Mouse (Mus musculus) retina, postnatal 1 day (tissue): ENCODE results near the gene Utrn.

Experiments used
- DNase-seq: peaks from one replicate; pipeline ENCODE4 v3.0.0-alpha.2; 2012

Gene Utrn

DNA sequence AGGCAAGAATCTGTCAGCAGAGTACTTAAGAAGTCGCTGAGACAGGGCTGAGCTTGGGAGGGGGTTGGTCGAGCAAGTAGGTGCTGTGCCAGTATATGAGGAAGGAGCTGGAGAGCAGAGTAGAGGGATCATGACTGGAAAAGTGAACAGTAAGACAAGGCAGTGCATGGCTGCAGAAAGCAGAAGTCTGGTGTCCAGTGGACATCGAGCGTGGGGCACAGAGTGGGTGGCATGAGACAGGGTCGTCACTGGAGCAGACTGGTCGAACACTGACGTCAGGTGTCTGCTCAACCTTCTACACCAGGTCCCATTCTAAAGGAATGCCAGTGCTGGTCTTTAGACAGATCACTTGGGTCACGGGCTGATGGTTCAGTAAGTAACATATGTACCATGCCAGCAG is 371.6 kb downstream of the Utrn start:
- DNase-seq, result no peak

GRCm38 (mm10) chr10:12489551-12490177 is 379.5 kb downstream of the Utrn start:
- peak; percentile 16 for DNase-seq

- no peak for DNase-seq
These were observed 380.6 kb downstream of the Utrn start for GRCm38 (mm10) chr10:12488518-12488917.

- no peak for DNase-seq
These were observed 381.0 kb downstream of the Utrn start for GRCm38 (mm10) chr10:12488117-12488516.

- no peak for DNase-seq
These were observed 385.7 kb downstream of the Utrn start for GRCm38 (mm10) chr10:12483494-12483893.

DNA sequence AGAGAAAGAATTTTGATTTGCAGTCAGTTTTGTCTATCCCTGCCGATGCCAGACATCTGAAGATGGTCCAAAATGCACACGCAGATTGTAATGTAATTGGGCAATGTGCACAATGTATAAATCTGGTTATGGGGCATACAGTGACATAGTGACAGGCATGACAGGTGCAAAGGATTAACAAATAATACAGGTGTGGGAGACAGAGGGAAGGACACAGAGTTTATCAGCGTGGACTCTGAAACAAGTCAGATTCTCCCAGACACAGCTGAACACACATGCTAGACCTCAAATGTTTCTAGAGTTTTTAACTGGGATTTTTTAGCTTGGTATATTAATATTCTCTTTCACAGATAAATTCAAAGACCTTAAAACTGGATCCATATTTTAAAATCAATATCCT is 386.2 kb downstream of the Utrn start:
- no peak for DNase-seq

- no peak for DNase-seq
These were observed 394.1 kb downstream of the Utrn start for GRCm38 (mm10) chr10:12474850-12475621.

GRCm38 (mm10) chr10:12469391-12470057 is 399.6 kb downstream of the Utrn start:
- no peak for DNase-seq

DNA sequence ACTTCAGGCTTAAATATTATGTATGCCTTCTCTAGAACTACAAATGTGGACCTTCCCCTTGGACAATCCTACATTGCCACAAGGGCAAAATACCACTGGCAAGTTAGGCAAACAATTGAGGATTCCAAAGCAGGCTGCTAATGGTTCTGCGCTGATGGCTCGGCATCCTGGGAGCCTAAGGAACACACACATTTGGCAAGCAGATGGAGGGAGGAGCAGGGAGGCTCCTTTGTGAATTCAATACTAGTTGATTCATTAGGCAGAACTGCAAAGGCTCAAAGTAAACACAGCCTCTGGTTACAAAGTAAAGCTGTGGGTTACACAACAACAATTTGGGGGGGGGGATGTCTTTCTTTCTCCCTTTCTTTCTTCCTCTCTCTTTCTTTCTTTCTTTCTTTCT is 401.6 kb downstream of the Utrn start:
- DNase-seq, result no peak

DNA sequence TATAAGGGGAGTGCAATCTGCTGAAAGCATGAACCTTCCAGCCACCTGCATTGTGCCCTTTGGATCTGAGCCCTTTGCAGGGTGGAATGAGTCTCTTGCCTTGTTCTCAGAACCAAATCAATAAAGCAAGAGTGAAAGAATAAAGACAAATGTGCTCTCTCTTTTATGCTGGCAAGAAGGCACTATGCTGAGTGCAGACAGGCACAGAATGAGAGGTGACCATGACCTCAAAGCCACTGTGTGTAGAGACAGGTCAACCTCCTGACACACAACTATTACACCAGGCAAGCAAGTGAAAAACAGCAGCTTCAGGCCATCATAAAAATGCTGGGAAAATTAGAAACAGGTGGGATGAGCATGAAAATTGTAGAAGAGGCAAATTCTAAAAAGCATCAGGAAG is 408.2 kb downstream of the Utrn start:
- DNase-seq, result no peak

- DNase-seq, result no peak
These were observed 412.3 kb downstream of the Utrn start for GRCm38 (mm10) chr10:12456867-12457266.

GRCm38 (mm10) chr10:12452641-12453040 is 416.5 kb downstream of the Utrn start:
- DNase-seq, result no peak

- no peak for DNase-seq
These were observed 425.0 kb downstream of the Utrn start for GRCm38 (mm10) chr10:12444122-12444521.

GRCm38 (mm10) chr10:12433161-12433560 is 436.0 kb downstream of the Utrn start:
- DNase-seq, result no peak

DNA sequence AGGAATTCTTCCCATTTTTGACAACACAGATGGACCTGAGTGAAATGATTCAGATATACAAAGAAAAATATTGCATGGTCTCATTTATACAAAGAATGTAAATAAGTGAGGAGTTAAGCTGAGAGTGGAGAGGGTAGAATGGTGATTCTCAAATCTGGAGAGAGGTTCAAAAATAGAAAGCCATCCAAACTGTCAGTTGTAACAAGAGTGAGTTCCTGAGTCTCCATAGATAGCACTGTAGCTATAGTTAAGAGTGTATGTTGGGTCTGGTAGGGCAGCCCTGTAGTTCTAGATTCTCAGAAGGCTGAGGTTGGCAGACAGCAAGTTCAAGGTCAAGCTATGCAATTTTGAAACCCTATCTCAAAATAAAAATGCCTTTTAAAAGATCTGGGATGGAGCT is 438.8 kb downstream of the Utrn start:
- no peak for DNase-seq

DNA sequence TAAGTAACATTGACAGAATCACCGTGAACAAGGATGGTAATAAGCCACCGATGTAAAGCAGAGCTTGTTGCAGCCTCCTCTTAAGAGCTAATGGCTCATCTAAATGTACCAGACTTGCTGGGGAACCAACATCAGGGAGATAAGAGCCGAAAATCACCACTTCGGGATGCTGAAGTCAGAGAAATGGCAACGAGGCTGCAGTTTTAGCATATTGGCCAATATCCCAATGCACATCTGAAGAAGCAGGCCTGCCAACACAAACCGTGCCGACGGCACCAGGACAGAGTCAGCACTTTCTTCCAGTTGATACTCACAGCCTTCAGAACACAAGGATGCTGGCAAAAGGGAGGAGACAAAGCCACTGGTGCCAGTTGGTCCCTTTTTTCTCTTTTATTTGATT is 442.3 kb downstream of the Utrn start:
- no peak for DNase-seq

GRCm38 (mm10) chr10:12424944-12425343 is 444.2 kb downstream of the Utrn start:
- no peak for DNase-seq

DNA sequence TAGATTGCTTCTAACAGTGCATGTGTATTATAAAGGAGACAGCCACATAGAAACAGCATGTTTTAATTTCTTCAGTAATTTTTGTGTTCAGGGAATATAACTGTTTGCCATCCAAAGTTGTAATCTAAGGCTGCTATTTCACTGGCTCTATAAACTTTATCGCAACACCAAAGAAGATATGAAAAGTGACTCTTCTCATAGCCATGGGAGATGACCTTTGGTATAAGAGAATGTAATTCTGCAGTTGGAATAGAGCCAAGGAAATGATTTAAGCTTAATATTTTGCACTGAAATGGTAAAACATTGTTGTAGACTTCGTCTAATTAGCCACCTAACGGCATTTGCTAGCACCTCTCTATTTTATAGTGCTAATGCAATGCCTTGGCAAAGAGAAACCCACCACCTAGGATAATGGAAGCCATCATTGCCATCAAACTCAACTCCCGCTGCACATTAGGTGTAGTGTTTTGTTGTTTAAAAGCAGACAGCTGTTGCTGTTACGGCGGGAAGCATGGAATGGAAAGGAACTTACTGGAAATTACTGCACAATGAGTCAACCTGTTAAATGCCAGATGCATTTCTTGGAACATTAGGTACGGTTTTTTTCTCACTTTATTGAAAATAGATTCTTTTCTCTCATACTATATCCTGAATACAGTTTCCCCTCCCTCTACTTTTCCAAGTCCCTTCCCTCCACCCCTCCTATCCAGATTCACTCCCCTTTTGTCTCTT is 445.0 kb downstream of the Utrn start:
- DNase-seq, result no peak

GRCm38 (mm10) chr10:12414967-12415366 is 454.2 kb downstream of the Utrn start:
- no peak for DNase-seq

DNA sequence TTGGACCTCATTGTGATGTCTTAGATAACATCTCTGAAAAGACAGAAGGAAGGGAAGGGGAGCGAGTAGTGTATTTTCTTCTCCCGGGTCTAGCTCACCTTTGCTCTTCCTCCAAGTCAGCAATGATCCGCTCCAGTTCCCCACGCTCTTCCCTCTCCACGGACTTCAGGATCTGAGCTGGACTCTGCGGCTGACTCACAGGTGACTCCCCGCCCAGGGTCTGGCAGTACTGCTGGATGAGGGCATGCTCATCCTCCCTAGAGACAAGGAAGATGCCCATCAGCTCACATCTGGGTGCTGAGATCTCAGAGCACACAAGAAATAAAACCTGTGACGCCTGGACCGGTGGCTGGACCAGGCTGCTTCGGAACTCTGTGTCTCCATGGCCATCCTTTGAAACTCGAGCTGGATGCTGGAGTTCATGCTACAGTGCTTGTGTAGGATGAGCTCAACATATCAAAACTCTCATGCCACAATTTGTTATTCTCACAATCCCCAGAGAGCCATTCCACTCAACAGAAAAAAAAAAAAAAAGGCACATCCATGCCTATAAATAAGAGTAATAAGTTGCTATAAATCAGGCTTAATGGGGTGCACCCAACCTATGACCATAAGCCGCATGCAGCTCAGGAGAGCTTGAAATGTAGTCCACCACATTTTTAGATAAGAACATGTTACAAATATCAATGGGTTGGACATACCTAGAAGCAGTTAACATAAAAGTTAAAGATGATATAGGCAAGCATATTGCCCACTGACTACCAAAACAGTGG is 462.6 kb downstream of the Utrn start:
- DNase-seq, result no peak

- DNase-seq, result peak; percentile 11
These were observed 469.7 kb downstream of the Utrn start for GRCm38 (mm10) chr10:12399450-12399849.

DNA sequence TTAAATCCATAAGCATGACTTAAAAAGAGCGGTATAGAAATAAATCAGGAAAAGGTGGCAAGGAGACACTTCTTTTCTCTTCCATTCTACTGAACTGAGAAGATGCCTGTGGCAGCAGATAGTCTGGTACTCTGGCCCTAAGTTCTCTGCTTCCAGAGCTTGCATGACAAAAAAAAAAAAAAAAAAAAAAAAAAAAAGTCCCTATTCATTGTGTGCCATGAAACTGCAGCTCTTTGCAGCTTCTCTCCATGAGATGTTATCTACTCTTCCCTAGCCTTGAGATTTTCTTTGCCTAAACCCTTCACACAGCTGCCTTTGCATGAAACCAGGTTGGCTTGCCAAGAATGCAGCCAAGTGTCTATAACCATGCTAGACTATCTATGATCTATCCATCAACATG is 489.0 kb downstream of the Utrn start:
- no peak for DNase-seq

DNA sequence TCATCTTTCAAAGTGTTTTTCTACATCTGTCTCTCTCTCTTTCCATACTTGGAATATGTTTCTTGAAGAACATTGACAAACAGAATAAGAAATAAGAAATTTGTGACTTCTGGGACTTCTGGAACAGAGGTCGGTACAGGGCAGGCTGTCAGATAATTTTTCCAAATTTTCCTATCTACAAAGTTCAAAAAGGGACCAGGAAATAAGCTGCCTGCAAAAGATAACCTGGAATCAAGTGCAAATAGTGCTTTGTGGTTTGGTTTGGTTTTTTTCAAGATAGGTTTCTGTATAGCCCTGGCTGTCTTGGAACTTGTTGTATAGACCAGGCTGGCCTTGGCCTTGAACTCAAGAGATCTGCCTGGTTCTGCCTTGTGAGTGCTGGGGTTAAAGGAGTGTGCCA is 490.0 kb downstream of the Utrn start:
- no peak for DNase-seq
